In the genomic region with DNA sequence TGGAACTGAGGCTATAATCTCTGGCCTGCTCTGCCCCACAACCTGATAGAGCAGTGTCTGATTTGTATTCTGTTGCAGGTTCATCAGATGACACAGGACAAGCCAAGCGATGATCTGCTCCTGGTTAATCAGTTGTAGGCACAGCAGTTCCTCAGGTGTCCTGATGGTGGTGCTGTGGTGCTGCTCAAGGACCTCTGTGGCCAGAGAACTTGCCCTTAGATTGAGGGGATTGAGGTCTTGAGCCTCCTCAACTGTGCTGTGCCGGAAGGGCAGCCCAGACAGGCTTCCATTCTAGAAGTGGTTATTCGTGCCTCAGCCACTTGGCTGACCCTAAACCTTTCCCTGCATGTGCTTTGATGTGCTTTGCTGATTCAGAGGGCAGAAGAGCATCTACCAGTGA, we compare ENCODE assay signal across 8 mouse cellular contexts. TPM values are rescaled to one million over a fixed set of nuclear protein-coding genes. Genes with fewer than 3 reads are reported as not detected.
DNase-seq lines count a peak whose midpoint lies in the region; ATAC-seq and TF ChIP-seq lines count a peak whose summit lies in the region.

No protein-coding gene starts in this region.

- no peak overlapping the region for H3K4me3 ChIP-seq in intestine, embryonic 15.5 days (replicated peaks)
- no peak overlapping the region for H3K4me3 ChIP-seq in midbrain, embryonic 10.5 days
- no peak overlapping the region for H3K4me3 ChIP-seq in small intestine, adult 2 months (ENCODE audit: low read depth, low read length)

- intact Hi-C loops in gastrocnemius, postnatal 14 days (cut with DNase I; ENCODE audit: low total_unique reads), result loop anchor here (2.0 kb wide), 1 partner anchor 297 kb away; no protein-coding TSS in a partner anchor
- intact Hi-C loops in left cerebral cortex, postnatal 25 days (cut with DNase I), result loop anchor here (1.0 to 5.0 kb wide), 2 partner anchors 180 to 297 kb away; partner anchors contain the start of gene Galnt2

- H3K27me3 ChIP-seq in intestine, embryonic 15.5 days (replicated peaks), result no peaks in the 10 kb centered on the region
- H3K27me3 ChIP-seq in midbrain, embryonic 10.5 days (ENCODE audit: low read depth, poor library complexity, severe bottlenecking), result no peaks in the 10 kb centered on the region
- no peaks in the 10 kb centered on the region for H3K27me3 ChIP-seq in small intestine, adult 2 months (ENCODE audit: control insufficient read depth, insufficient read depth, low read length)

- ATAC-seq in intestine, embryonic 15.5 days, result peak; percentile 51

- peak; percentile 43 to 69 for DNase-seq in spleen, adult 18-20 months
- DNase-seq in spleen, adult 12 weeks (ENCODE audit: low spot score), result no peak
- peak; percentile 79 to 83 for DNase-seq in cerebellum, postnatal 36 days
- DNase-seq in gastrocnemius, postnatal 14 days, result peak; percentile 66
- DNase-seq in left cerebral cortex, postnatal 25 days (ENCODE audit: low spot score in 2 of 2), result peak; percentile 72 to 74
- peak; percentile 71 for DNase-seq in midbrain, embryonic 10.5 days (ENCODE audit: low spot score)

- no peak overlapping the region for H3K4me2 ChIP-seq in intestine, embryonic 15.5 days (replicated peaks)

- H3K9ac ChIP-seq in intestine, embryonic 15.5 days, result no peak overlapping the region

- no peaks in the 10 kb centered on the region for H3K9me3 ChIP-seq in intestine, embryonic 15.5 days
- no peaks in the 10 kb centered on the region for H3K9me3 ChIP-seq in midbrain, embryonic 10.5 days (replicated peaks)

- no peaks in the 10 kb centered on the region for H3K4me1 ChIP-seq in intestine, embryonic 15.5 days (replicated peaks)
- H3K4me1 ChIP-seq in midbrain, embryonic 10.5 days, result 0 out of 2 replicates have a peak, but pooled peaks cover 5% of the 10 kb centered on the region
- no peaks in the 10 kb centered on the region for H3K4me1 ChIP-seq in small intestine, adult 2 months (ENCODE audit: control insufficient read depth, insufficient read depth, insufficient read length, low read length)

- peaks cover 5% of the 10 kb centered on the region; the same call in 1 of the 2 replicates for H3K36me3 ChIP-seq in intestine, embryonic 15.5 days
- peaks cover 27% of the 10 kb centered on the region for H3K36me3 ChIP-seq in midbrain, embryonic 10.5 days
- peaks cover 15% of the 10 kb centered on the region for H3K36me3 ChIP-seq in small intestine, adult 2 months (ENCODE audit: control insufficient read depth, insufficient read depth, low read length)

- TF ChIP-seq POLR2A in small intestine, adult 2 months (IDR thresholded peaks at IDR 0.05; ENCODE audit: low read depth, low read length), result no peak

- no peak overlapping the region for H3K27ac ChIP-seq in intestine, embryonic 15.5 days
- H3K27ac ChIP-seq in midbrain, embryonic 10.5 days (replicated peaks), result no peak overlapping the region
- no peak overlapping the region for H3K27ac ChIP-seq in small intestine, adult 2 months (ENCODE audit: insufficient read depth, low read depth, low read length)

- peak; percentile 78 for TF ChIP-seq CTCF in small intestine, adult 2 months (IDR thresholded peaks at IDR 0.05; ENCODE audit: extremely low read depth, insufficient read length, insufficient replicate concordance, low read depth, low read length)

- WGBS in intestine, embryonic 15.5 days, result 26% methylated on average over 3 of the region's 3 CpGs
- 27% methylated on average over 3 of the region's 3 CpGs for WGBS in midbrain, embryonic 10.5 days
- WGBS in small intestine, adult 2 months, result 26% methylated on average over 3 of the region's 3 CpGs

RNA-seq across cellular contexts. Expression of gene Urb2, which starts 30.8 kb away (rescaled TPM):
- total RNA-seq in gastrocnemius, postnatal 14 days (2021), result 1 to 10 TPM; 6.0 to 8.7 TPM
- 3.8 and 4.6 TPM in 2 replicates for polyA plus RNA-seq in intestine, embryonic 15.5 days (2015; fragmentation: Nextera tagmentation; extraction: Ambion mirVana)
- 10 to 100 TPM; 13.2 to 13.8 TPM for total RNA-seq in left cerebral cortex, postnatal 25 days (2021)
- polyA plus RNA-seq in midbrain, embryonic 10.5 days (2016; fragmentation: Nextera tagmentation; extraction: Ambion mirVana), result 6.7 and 7.1 TPM in 2 replicates
- polyA plus RNA-seq in small intestine, adult 2 months (2012; rRNA removed), result 1.4 and 2.5 TPM in 2 replicates

RNA-seq across cellular contexts. Expression of gene Taf5l, which starts 30.9 kb away (rescaled TPM):
- 10 to 100 TPM; 11.3 to 12.6 TPM for total RNA-seq in gastrocnemius, postnatal 14 days (2021)
- polyA plus RNA-seq in intestine, embryonic 15.5 days (2015; fragmentation: Nextera tagmentation; extraction: Ambion mirVana), result 40.0 and 40.6 TPM in 2 replicates
- total RNA-seq in left cerebral cortex, postnatal 25 days (2021), result 10 to 100 TPM; 21.2 to 21.8 TPM
- 39.5 and 41.6 TPM in 2 replicates for polyA plus RNA-seq in midbrain, embryonic 10.5 days (2016; fragmentation: Nextera tagmentation; extraction: Ambion mirVana)
- 15.3 and 29.2 TPM in 2 replicates for polyA plus RNA-seq in small intestine, adult 2 months (2012; rRNA removed)
